Mouse (Mus musculus) T-helper 2 cell (primary cell): Measurements from ENCODE around the gene Pgam2.

ENCODE experiments used
- in situ Hi-C: fragments of 300-600 bp; cut with MboI, MseI; formaldehyde crosslinking; loops from one replicate; pipeline ENCODE4 v1.15.1; 2025; ENCODE audit warnings: high pct_unique_total_duplicates

The Pgam2 gene

GRCm38 (mm10) chr11:5778481-5778880 is 25.1 kb downstream of the Pgam2 start:
- in situ Hi-C loops = no loop called here

- in situ Hi-C loops = no loop called here
Observed at GRCm38 (mm10) chr11:5766019-5766418, 37.5 kb downstream of the Pgam2 start.

GRCm38 (mm10) chr11:5762633-5762982 is 40.9 kb downstream of the Pgam2 start:
- in situ Hi-C loops = no loop called here

GRCm38 (mm10) chr11:5761820-5762632 is 41.5 kb downstream of the Pgam2 start, which contains the start of gene Urgcp:
Urgcp (minus strand) TSS chr11:5762376.
- in situ Hi-C loops = no loop called here

- in situ Hi-C loops = no loop called here
Observed at GRCm38 (mm10) chr11:5753755-5754154, 49.8 kb downstream of the Pgam2 start.
